Mouse (Mus musculus): ENCODE measurements at regions not wholly inside any gene's neighbourhood (a gene's known extent, or its start where the extent isn't known, plus 50 kb on each side); places are given as distances from the start of the nearest gene placed in this dataset.

GRCm38 (mm10) chr16:93458598-93459496, 145.0 kb downstream of the Setd4 start:
- peak; percentile 69 for DNase-seq (ENCODE audit: low read depth, low spot score)

GRCm38 (mm10) chr16:93458011-93458585, 145.8 kb downstream of the Setd4 start:
- DNase-seq (ENCODE audit: low read depth, low spot score): no peak

GRCm38 (mm10) chr16:93456706-93457425, 147.0 kb downstream of the Setd4 start:
- DNase-seq (ENCODE audit: low read depth, low spot score): no peak

- DNase-seq (ENCODE audit: low read depth, low spot score): peak; percentile 71
Measured at GRCm38 (mm10) chr16:93454080-93454997, 149.5 kb downstream of the Setd4 start.

GRCm38 (mm10) chr16:93453056-93453455, 150.8 kb downstream of the Setd4 start:
- no peak for DNase-seq (ENCODE audit: low read depth, low spot score)

- no peak for DNase-seq (ENCODE audit: low read depth, low spot score)
Measured at GRCm38 (mm10) chr16:93450896-93451295, 153.0 kb downstream of the Setd4 start.

- no peak for DNase-seq (ENCODE audit: low read depth, low spot score)
Measured at GRCm38 (mm10) chr16:93449925-93450324, 153.9 kb downstream of the Setd4 start.

- no peak for DNase-seq (ENCODE audit: low read depth, low spot score)
Measured at GRCm38 (mm10) chr16:93448124-93448523, 155.7 kb downstream of the Setd4 start.

GRCm38 (mm10) chr16:93446970-93447369, 156.9 kb downstream of the Setd4 start:
- no peak for DNase-seq (ENCODE audit: low read depth, low spot score)

GRCm38 (mm10) chr16:93446206-93446605, 157.7 kb downstream of the Setd4 start:
- DNase-seq (ENCODE audit: low read depth, low spot score): no peak

- no peak for DNase-seq (ENCODE audit: low read depth, low spot score)
Measured at GRCm38 (mm10) chr16:93442837-93443236, 161.0 kb downstream of the Setd4 start.

- DNase-seq (ENCODE audit: low read depth, low spot score): peak; percentile 40
Measured at GRCm38 (mm10) chr16:93437608-93438425, 166.0 kb downstream of the Setd4 start.

GRCm38 (mm10) chr16:93436732-93437131, 167.1 kb downstream of the Setd4 start:
- no peak for DNase-seq (ENCODE audit: low read depth, low spot score)

GRCm38 (mm10) chr16:93431316-93431715, 172.5 kb downstream of the Setd4 start:
- no peak for DNase-seq (ENCODE audit: low read depth, low spot score)

- no peak for DNase-seq (ENCODE audit: low read depth, low spot score)
Measured at GRCm38 (mm10) chr16:93429324-93429781, 174.5 kb downstream of the Setd4 start.

GRCm38 (mm10) chr16:93427264-93427663, 176.6 kb downstream of the Setd4 start:
- DNase-seq (ENCODE audit: low read depth, low spot score): no peak

GRCm38 (mm10) chr16:93425731-93426130, 178.1 kb downstream of the Setd4 start:
- no peak for DNase-seq (ENCODE audit: low read depth, low spot score)

GRCm38 (mm10) chr16:93423174-93423573, 180.7 kb downstream of the Setd4 start:
- DNase-seq (ENCODE audit: low read depth, low spot score): peak; percentile 22

- no peak for DNase-seq (ENCODE audit: low read depth, low spot score)
Measured at GRCm38 (mm10) chr16:93422221-93422620, 181.6 kb downstream of the Setd4 start.

GRCm38 (mm10) chr16:93418246-93418645, 185.6 kb downstream of the Setd4 start:
- DNase-seq (ENCODE audit: low read depth, low spot score): no peak
